Mouse (Mus musculus) CH12.LX (cell line): ENCODE data around the gene Gstm1. TPM values are rescaled to one million over a fixed set of nuclear protein-coding genes. Genes with fewer than 3 reads are reported as not detected.

Experiments
- DNase-seq: peaks from one replicate; pipeline ENCODE4 v3.0.0-alpha.2; 2013; ENCODE audit errors: extremely low read depth
- H3K27ac ChIP-seq: 2 replicates; pipeline ENCODE4 v1.5.1; 2012; ENCODE audit warnings: low read depth, mild to moderate bottlenecking, control low read depth, moderate library complexity; ENCODE audit not compliant: insufficient read depth
- H3K27me3 ChIP-seq: replicated peaks from 2 replicates; pipeline ENCODE3; 2012; ENCODE audit warnings: inconsistent platforms
- H3K36me3 ChIP-seq, 2 experiments: replicated peaks in 1 of 2; 2 replicates each; pipeline versions ENCODE3 to v1.6.1; 2012; ENCODE audit warnings: inconsistent platforms in 1 of 2, low read length in 1 of 2, mild to moderate bottlenecking in 1 of 2, mixed read lengths in 1 of 2, moderate library complexity in 1 of 2; ENCODE audit not compliant: control insufficient read depth in 1 of 2, insufficient read depth in 1 of 2
- H3K4me1 ChIP-seq, 2 experiments: 2 replicates each; pipeline ENCODE4 v1.6.1; 2012; ENCODE audit warnings: inconsistent platforms in 1 of 2, moderate library complexity in 1 of 2; ENCODE audit not compliant: insufficient read depth in 2 of 2, control insufficient read depth in 1 of 2
- H3K4me2 ChIP-seq: 2 replicates; pipeline ENCODE4 v1.6.1; 2012; ENCODE audit warnings: low read depth, mild to moderate bottlenecking, control low read depth; ENCODE audit not compliant: poor library complexity, insufficient read depth, severe bottlenecking
- H3K4me3 ChIP-seq, 3 experiments: fragments of 150-350 bp in 1 of 3; sonication (generic) in 1 of 3; replicated peaks in 1 of 3; 2 replicates each; pipeline versions ENCODE3 to v1.5.1; 2011 to 2012; ENCODE audit warnings: low read depth in 2 of 3, low read length in 2 of 3, mild to moderate bottlenecking in 2 of 3, moderate library complexity in 2 of 3, control low read depth in 1 of 3, improper control_type of control experiment in 1 of 3, inconsistent platforms in 1 of 3, mixed read lengths in 1 of 3; ENCODE audit not compliant: poor library complexity in 1 of 3
- H3K79me2 ChIP-seq: replicated peaks from 2 replicates; pipeline ENCODE4 v1.6.1; 2012; ENCODE audit warnings: mild to moderate bottlenecking, moderate library complexity; ENCODE audit not compliant: control insufficient read depth, poor library complexity, insufficient read depth, severe bottlenecking; ENCODE audit errors: extremely low read depth
- H3K9ac ChIP-seq: 2 replicates; pipeline ENCODE4 v1.6.1; 2012; ENCODE audit warnings: low read depth, mild to moderate bottlenecking, control low read depth, moderate library complexity; ENCODE audit not compliant: insufficient read depth
- H3K9me3 ChIP-seq: replicated peaks from 2 replicates; pipeline ENCODE3; 2012; ENCODE audit warnings: low read length, inconsistent platforms, mixed read lengths
- E2F4 ChIP-seq: IDR thresholded peaks from 2 replicates; pipeline ENCODE4 v1.6.1; 2011; ENCODE audit warnings: low read depth, low read length, improper control_type of control experiment; ENCODE audit not compliant: insufficient replicate concordance
- ELF1 ChIP-seq: IDR thresholded peaks from 2 replicates; pipeline ENCODE4 v1.6.1; 2014; ENCODE audit warnings: low read depth, mild to moderate bottlenecking, inconsistent platforms, low read length, improper control_type of control experiment
- EP300 ChIP-seq: IDR thresholded peaks from 2 replicates; pipeline ENCODE4 v1.6.1; 2011; ENCODE audit warnings: low read length, improper control_type of control experiment
- ETS1 ChIP-seq: conservative IDR thresholded peaks from 2 replicates; pipeline ENCODE4 v1.6.1; 2012; ENCODE audit warnings: low read depth, mild to moderate bottlenecking, inconsistent platforms, low read length, improper control_type of control experiment, moderate library complexity
- JUND ChIP-seq: conservative IDR thresholded peaks from 2 replicates; pipeline ENCODE4 v1.6.1; 2011; ENCODE audit warnings: low read depth, low read length, improper control_type of control experiment
- KAT2A ChIP-seq: IDR thresholded peaks from 2 replicates; pipeline ENCODE4 v1.6.1; 2012; ENCODE audit warnings: low read length, improper control_type of control experiment, inconsistent platforms; ENCODE audit not compliant: insufficient replicate concordance
- MAFK ChIP-seq: IDR thresholded peaks from 2 replicates; pipeline ENCODE4 v1.6.1; 2011; ENCODE audit warnings: low read length, improper control_type of control experiment; ENCODE audit not compliant: insufficient replicate concordance
- MAZ ChIP-seq: IDR thresholded peaks from 2 replicates; pipeline ENCODE4 v1.6.1; 2012; ENCODE audit warnings: low read depth, mild to moderate bottlenecking, inconsistent platforms, low read length, improper control_type of control experiment, moderate library complexity
- NELFE ChIP-seq: IDR thresholded peaks from 2 replicates; pipeline ENCODE4 v1.6.1; 2011; ENCODE audit warnings: low read depth, low read length, improper control_type of control experiment
- PAX5 ChIP-seq: IDR thresholded peaks from 2 replicates; pipeline ENCODE4 v1.6.1; 2012; ENCODE audit warnings: low read length, inconsistent platforms, mixed read lengths
- POLR2AphosphoS2 ChIP-seq: IDR thresholded peaks from 2 replicates; pipeline ENCODE4 v1.6.1; 2011; ENCODE audit warnings: low read depth, low read length, improper control_type of control experiment
- RAD21 ChIP-seq: IDR thresholded peaks from 2 replicates; pipeline ENCODE4 v1.6.1; 2011; ENCODE audit warnings: low read depth, mild to moderate bottlenecking, low read length, improper control_type of control experiment, moderate library complexity
- TBP ChIP-seq: conservative IDR thresholded peaks from 2 replicates; pipeline ENCODE4 v1.6.1; 2011; ENCODE audit warnings: low read depth, low read length, improper control_type of control experiment
- USF2 ChIP-seq: conservative IDR thresholded peaks from 2 replicates; pipeline ENCODE4 v1.6.1; 2011; ENCODE audit warnings: low read depth, low read length, improper control_type of control experiment
- ZC3H11A ChIP-seq: IDR thresholded peaks from 2 replicates; pipeline ENCODE4 v1.6.1; 2012; ENCODE audit warnings: low read depth, mild to moderate bottlenecking, inconsistent platforms, low read length, improper control_type of control experiment
- ZMIZ1 ChIP-seq: IDR thresholded peaks from 2 replicates; pipeline ENCODE4 v1.6.1; 2012; ENCODE audit warnings: low read depth, mild to moderate bottlenecking, inconsistent platforms, low read length, improper control_type of control experiment
- ZNF384 ChIP-seq: IDR thresholded peaks from 2 replicates; pipeline ENCODE4 v1.6.1; 2012; ENCODE audit warnings: low read depth, low read length, improper control_type of control experiment, inconsistent platforms
- dilution Hi-C: fragments of 300-500 bp; cut with MboI; formaldehyde crosslinking; loops from 2 replicates; pipeline ENCODE4 v1.14.3; 2020; ENCODE audit warnings: low sequenced_read_pairs; ENCODE audit not compliant: extremely low pct_unique_long_range_greater_than_20kb, extremely low pct_ligation_motif_present
- in situ Hi-C: fragments of 300-500 bp; cut with MboI; formaldehyde crosslinking; loops from 3 replicates; pipeline ENCODE4 v1.14.3; 2019; ENCODE audit warnings: low sequenced_read_pairs, low pct_ligation_motif_present, low pct_unique_long_range_greater_than_20kb, mixed read lengths
- polyA plus RNA-seq: library from polyadenylated mRNA; unstranded; fragments of >175 nt; gene quantifications from 2 replicates; pipeline ENCODE4 v1.2.1, GENCODE M21; 2012; ENCODE audit warnings: low read depth; ENCODE audit not compliant: insufficient read length
- total RNA-seq, 2 experiments: library from RNA; depleted of rRNA; stranded (reverse); fragments of 300-350 nt in 1 of 2; fragments of >200 nt in 1 of 2; gene quantifications; 2 replicates each; pipeline ENCODE4 v1.2.3; 2012 to 2014

Gene Gstm1
- total and polyA plus RNA-seq, 3 experiments = 0.25 to 5.4 (median 0.35) TPM

DNA sequence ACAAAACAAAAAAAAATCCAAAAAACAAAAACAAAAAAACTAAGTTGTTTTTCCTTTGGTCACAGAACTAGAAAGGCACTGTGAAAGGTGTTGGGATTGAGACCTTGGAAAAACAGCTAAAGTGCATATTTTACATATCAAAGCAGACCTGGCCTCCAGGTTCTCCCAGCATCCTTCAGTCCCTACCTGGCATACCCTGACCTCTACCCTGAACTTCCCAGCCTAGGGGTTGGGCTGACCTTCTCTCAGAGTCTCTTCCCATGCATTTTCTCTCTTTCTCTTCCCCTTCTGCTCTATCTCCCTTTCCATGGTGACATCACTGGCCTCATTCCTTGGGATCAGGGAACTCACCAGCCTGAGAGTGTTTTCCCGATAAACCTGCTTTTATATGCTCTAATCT is 52.2 kb downstream of the Gstm1 start:
- Histone ChIP-seq H3K36me3 (no peaks in the 10 kb centered on the region), H3K4me1 (peaks cover 4 to 14% of the 10 kb centered on the region in 2 experiments; a peak in 3 of 4 replicates), H3K9ac (no peak overlapping the region), H3K27me3 (peaks cover 4% of the 10 kb centered on the region), H3K79me2 (no peaks in the 10 kb centered on the region), H3K4me3 (no peak overlapping the region), H3K4me2 (no peak overlapping the region), H3K27ac (no peak overlapping the region), H3K9me3 (no peaks in the 10 kb centered on the region)
- TF ChIP-seq PAX5 (no peak), NELFE (no peak), JUND (no peak), RAD21 (no peak), EP300 (no peak)
- in situ Hi-C loops (no loop called here), dilution Hi-C loops (no loop called here)
- DNase-seq = no peak

DNA sequence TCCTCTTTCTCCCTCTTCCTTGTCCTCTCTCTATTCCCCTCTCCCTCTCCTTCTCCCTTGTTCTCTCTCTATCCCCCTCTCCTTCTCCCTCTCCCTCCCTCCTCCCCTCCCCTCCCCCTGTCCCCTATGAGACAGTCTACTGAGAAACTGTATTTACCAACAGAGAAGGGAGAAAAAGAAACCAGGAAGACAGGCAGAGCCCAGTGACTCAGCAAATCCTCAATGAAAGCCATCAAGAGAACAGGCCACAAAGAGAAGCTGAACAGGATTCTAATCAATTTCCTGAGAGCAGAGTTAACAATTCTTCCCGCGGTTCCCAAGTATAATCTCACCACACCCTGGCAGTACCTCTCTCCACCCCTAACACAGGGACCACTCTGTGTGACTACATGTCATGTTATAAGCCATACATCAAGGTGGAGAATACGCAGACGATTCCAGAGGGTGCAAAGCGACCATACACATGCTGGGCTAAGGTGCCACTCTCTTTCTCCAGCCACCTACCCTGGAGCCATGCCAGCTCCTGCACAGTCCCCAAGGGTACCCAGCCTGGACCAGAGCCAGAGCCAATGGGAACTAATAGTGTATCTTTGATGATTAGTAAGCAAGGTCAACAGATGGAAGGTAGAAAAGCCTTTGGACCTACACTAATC is 53.0 kb downstream of the Gstm1 start:
- DNase-seq = peak; percentile 9
- no peak overlapping the region for H3K4me2 ChIP-seq

DNA sequence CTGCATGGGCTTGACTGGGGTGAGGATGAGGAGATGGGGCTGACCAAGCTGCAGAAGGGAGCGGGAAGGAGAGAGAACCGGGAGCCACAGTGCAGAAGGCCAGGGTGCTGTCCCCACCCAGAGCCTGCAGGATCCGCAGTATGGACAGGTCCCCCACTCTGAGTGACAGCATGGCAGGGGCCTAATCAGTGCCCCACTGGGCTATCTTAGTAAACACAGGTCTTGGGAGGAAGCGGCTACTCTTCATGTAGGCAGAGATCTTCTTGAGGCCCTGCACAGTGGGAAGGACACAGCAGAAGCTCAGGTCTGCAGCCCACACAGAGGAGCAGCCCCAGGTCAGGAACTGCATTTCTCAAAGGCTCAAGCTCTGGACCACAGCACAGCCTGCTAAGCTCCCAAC is 53.7 kb downstream of the Gstm1 start:
- in situ Hi-C loops = no loop called here
- H3K9ac ChIP-seq = no peak overlapping the region

More for the DNA sequence above, 53.0 kb downstream of the Gstm1 start:
- Histone ChIP-seq H3K9me3 (no peaks in the 10 kb centered on the region), H3K9ac (no peak overlapping the region), H3K4me1 (peaks cover 4 to 14% of the 10 kb centered on the region in 2 experiments; a peak in 3 of 4 replicates), H3K27me3 (peaks cover 3% of the 10 kb centered on the region), H3K79me2 (no peaks in the 10 kb centered on the region), H3K36me3 (no peaks in the 10 kb centered on the region), H3K4me3 (no peak overlapping the region), H3K27ac (no peak overlapping the region)
- in situ Hi-C loops = no loop called here
- TF ChIP-seq MAFK = peak; percentile 69; the same call in 1 of the 2 replicates
- no peak for TF ChIP-seq ZNF384
- TF ChIP-seq ZMIZ1 = no peak
- no peak for TF ChIP-seq ZC3H11A
- TF ChIP-seq ELF1 = peak; percentile 39; the same call in 1 of the 2 replicates
- no peak for TF ChIP-seq ETS1
- no peak for TF ChIP-seq USF2
- TF ChIP-seq POLR2AphosphoS2 = no peak
- dilution Hi-C loops = no loop called here

More for the DNA sequence above, 53.7 kb downstream of the Gstm1 start:
- Histone ChIP-seq H3K9me3 (no peaks in the 10 kb centered on the region), H3K4me3 (no peak overlapping the region), H3K4me1 (peaks cover 4 to 14% of the 10 kb centered on the region in 2 experiments; a peak in 3 of 4 replicates), H3K36me3 (no peaks in the 10 kb centered on the region), H3K4me2 (no peak overlapping the region), H3K79me2 (no peaks in the 10 kb centered on the region), H3K27ac (no peak overlapping the region), H3K27me3 (peaks cover 2% of the 10 kb centered on the region)
- no peak for DNase-seq
- dilution Hi-C loops = no loop called here
- TF ChIP-seq TBP (no peak), KAT2A (no peak), MAZ (no peak), JUND (no peak), E2F4 (no peak)
